Mouse (Mus musculus): Measurements from ENCODE around the gene Rhbdl2. TPM values are rescaled to one million over a fixed set of nuclear protein-coding genes. Genes with fewer than 3 reads are reported as not detected.

Gene Rhbdl2
- 3.3 and 6.2 TPM in 2 replicates for polyA plus RNA-seq (2012; rRNA removed)

DNA sequence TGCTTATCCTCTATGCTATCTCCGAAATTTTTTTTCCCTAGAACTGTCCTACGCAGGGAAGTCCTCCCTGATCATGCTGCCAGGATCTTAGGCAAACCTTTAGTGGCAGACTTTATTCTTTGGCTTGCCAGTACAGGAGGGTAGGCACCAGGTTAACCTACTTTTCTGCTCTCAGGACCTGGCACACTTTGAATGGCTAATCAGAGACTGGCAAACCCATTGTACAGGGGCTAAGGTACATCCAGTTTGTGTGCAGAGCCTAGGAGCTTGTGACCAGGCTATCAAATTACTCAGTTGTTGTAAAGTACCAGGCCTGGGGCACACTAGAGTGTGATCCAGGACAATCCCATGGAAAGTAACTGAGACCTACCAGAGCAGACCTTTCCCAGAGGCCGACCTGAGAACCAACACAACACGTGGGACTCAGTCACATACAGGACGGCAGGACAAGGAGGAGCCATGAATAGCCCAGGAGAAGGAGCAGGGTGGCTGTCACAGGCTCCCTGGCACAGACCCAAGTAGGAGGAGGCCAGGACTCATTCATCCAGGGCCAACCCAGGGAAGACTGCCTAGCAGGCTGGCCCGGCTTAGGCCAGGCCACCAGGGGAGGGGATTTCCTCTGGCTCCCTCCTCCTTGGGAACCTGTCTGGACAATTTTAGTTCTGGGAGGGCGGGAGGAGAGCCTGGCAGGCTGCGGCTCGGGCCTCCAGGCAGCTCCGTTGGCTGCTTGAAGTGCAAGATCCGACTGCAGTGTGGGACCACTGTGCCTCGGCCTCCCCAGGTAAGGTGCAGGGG is at the start of gene Rhbdl2:
Gene Rhbdl2 (plus strand): TSS at position 684 of the 795 bp plus-strand sequence.
- 21% methylated on average over 12 of the region's 12 CpGs for WGBS
- Histone ChIP-seq H3K4me1 (ENCODE audit: control insufficient read depth, insufficient read depth, insufficient read length, low read length) (peaks cover 7% of the 10 kb centered on the region), H3K4me3 (ENCODE audit: low read depth, low read length) (peak within 1 kb of the TSS; percentile 61), H3K36me3 (ENCODE audit: control insufficient read depth, insufficient read depth, low read length) (no peaks in the 10 kb centered on the region), H3K27me3 (ENCODE audit: control insufficient read depth, insufficient read depth, low read length) (no peaks in the 10 kb centered on the region), H3K27ac (ENCODE audit: insufficient read depth, low read depth, low read length) (peak within 1 kb of the TSS; percentile 62)
- TF ChIP-seq POLR2A (IDR thresholded peaks at IDR 0.05; ENCODE audit: low read depth, low read length) (0 out of 2 replicates have a peak, but pooled peaks have one; percentile 23), CTCF (IDR thresholded peaks at IDR 0.05; ENCODE audit: extremely low read depth, insufficient read length, insufficient replicate concordance, low read depth, low read length) (no peak)

DNA sequence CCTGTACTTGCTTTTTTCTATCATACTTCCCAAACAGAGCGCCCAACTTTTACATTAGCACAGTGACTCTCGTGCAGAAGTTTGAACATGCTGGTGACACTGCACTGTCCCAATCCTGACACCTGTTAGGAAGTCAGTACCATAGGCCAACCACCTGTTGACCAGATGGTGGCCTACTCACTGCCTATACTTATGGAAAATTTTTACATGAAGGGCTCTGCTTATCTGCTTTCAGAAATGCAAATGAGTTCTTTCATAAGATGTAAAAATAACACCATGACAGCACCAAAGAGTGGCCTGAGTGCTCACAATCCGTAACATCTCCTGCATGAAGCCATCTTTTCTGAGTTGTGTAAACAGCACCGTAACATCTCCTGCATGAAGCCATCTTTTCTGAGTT is 49.0 kb upstream of the Rhbdl2 start:
- Histone ChIP-seq H3K27me3 (ENCODE audit: control insufficient read depth, insufficient read depth, low read length) (no peaks in the 10 kb centered on the region; the same call in 1 of the 2 replicates), H3K4me3 (ENCODE audit: low read depth, low read length) (no peak overlapping the region), H3K27ac (ENCODE audit: insufficient read depth, low read depth, low read length) (no peak overlapping the region), H3K4me1 (ENCODE audit: control insufficient read depth, insufficient read depth, insufficient read length, low read length) (no peaks in the 10 kb centered on the region; the same call in 1 of the 2 replicates), H3K36me3 (ENCODE audit: control insufficient read depth, insufficient read depth, low read length) (peaks cover 61% of the 10 kb centered on the region)
- TF ChIP-seq POLR2A (IDR thresholded peaks at IDR 0.05; ENCODE audit: low read depth, low read length) = no peak
- TF ChIP-seq CTCF (IDR thresholded peaks at IDR 0.05; ENCODE audit: extremely low read depth, insufficient read length, insufficient replicate concordance, low read depth, low read length) = no peak
- WGBS = 92% methylated on average over 4 of the region's 4 CpGs

DNA sequence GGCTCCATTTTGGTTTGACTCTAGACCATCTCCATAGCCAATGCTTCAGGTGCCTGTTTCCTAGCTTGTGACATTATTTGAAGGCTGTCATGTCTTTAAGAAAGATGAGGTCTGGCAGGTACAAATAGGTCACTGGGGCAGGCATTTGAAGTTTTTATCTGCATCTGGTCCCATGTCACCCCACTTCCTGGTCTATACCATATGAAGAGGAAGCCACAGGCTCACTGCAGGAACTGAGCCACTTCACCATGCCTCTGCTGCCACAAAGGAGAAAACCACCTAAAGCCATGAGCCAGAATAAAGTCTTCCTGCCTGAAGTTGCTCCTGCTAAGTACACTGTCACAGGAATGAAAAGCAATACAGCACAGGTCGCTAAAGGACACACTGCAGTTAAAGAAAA is 44.8 kb upstream of the Rhbdl2 start:
- WGBS = 73% methylated on average over 1 of the region's 1 CpGs
- Histone ChIP-seq H3K4me3 (ENCODE audit: low read depth, low read length) (no peak overlapping the region), H3K36me3 (ENCODE audit: control insufficient read depth, insufficient read depth, low read length) (peaks cover 43% of the 10 kb centered on the region), H3K4me1 (ENCODE audit: control insufficient read depth, insufficient read depth, insufficient read length, low read length) (no peaks in the 10 kb centered on the region; the same call in 1 of the 2 replicates), H3K27ac (ENCODE audit: insufficient read depth, low read depth, low read length) (no peak overlapping the region), H3K27me3 (ENCODE audit: control insufficient read depth, insufficient read depth, low read length) (no peaks in the 10 kb centered on the region; the same call in 1 of the 2 replicates)
- TF ChIP-seq CTCF (IDR thresholded peaks at IDR 0.05; ENCODE audit: extremely low read depth, insufficient read length, insufficient replicate concordance, low read depth, low read length) (no peak), POLR2A (IDR thresholded peaks at IDR 0.05; ENCODE audit: low read depth, low read length) (no peak)

DNA sequence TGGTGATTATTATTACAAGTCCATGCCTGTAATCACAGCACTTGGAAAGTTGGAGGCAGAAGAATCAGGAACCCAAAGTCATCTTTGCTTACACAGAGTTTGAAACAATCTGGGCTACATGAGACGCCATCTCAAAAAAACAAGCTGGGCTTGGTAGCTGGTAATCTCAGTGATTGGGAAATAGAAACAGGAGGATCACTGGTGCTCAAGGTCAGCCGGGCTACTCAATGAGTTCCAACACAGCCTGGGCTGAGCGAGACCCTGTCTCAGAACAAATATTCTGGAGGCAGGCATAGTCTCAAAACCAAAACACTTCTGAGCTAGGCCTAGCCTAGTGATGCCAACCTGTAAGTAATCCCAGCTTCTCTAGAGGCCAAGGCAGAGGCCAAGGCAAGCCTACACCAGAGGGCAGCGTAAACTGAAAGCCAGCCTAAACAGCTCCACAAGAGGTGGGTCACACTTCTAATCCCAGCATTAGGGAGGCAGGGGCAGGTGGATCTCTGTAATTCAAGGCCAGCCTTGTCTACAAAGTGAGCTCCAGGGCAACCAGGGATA is 42.4 kb upstream of the Rhbdl2 start:
- Histone ChIP-seq H3K36me3 (ENCODE audit: control insufficient read depth, insufficient read depth, low read length) (peaks cover 23% of the 10 kb centered on the region), H3K4me1 (ENCODE audit: control insufficient read depth, insufficient read depth, insufficient read length, low read length) (no peaks in the 10 kb centered on the region; the same call in 1 of the 2 replicates), H3K27me3 (ENCODE audit: control insufficient read depth, insufficient read depth, low read length) (no peaks in the 10 kb centered on the region), H3K27ac (ENCODE audit: insufficient read depth, low read depth, low read length) (no peak overlapping the region), H3K4me3 (ENCODE audit: low read depth, low read length) (no peak overlapping the region)
- WGBS = 95% methylated on average over 4 of the region's 4 CpGs
- no peak for TF ChIP-seq CTCF (IDR thresholded peaks at IDR 0.05; ENCODE audit: extremely low read depth, insufficient read length, insufficient replicate concordance, low read depth, low read length)
- TF ChIP-seq POLR2A (IDR thresholded peaks at IDR 0.05; ENCODE audit: low read depth, low read length) = no peak

DNA sequence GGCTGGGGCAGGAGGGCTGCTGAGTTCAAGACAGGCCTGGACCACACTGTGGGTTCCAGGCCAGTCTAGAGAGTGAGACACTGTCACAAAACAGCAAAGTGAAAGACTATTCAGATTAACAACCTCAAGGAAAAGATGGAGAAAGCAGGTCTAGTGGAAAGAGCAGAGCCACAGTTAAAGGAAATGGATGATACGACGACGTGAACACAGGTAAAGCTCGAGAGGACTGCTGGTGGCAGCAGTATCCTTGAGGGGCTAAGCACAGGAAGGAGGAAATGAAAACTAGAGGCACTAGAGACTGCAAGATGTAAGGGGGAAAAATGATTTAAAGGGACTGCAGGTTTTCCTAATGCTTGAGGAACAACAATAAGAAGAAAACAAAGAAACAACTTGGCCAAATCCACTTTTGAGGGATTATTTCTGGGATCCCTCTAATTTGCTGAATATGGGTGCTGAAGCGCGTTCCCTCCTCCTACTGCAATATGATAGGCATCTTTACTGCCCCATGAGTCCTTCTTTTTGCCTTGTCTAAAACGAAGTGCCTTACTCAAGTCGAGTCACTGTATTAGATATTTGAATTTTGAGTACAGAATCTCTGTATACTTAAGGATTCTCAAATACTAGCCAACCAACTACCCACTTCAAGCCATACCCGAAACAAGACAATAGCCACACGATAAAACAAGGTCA is 38.8 kb upstream of the Rhbdl2 start:
- peak overlapping the region; percentile 17 for H3K27ac ChIP-seq (ENCODE audit: insufficient read depth, low read depth, low read length)
- H3K36me3 ChIP-seq (ENCODE audit: control insufficient read depth, insufficient read depth, low read length) = no peaks in the 10 kb centered on the region; the same call in none of the 2 replicates
- H3K27me3 ChIP-seq (ENCODE audit: control insufficient read depth, insufficient read depth, low read length) = no peaks in the 10 kb centered on the region
- H3K4me3 ChIP-seq (ENCODE audit: low read depth, low read length) = peak overlapping the region; percentile 84
- no peak for TF ChIP-seq POLR2A (IDR thresholded peaks at IDR 0.05; ENCODE audit: low read depth, low read length)
- 2% methylated on average over 10 of the region's 10 CpGs for WGBS
- H3K4me1 ChIP-seq (ENCODE audit: control insufficient read depth, insufficient read depth, insufficient read length, low read length) = peaks cover 2% of the 10 kb centered on the region; the same call in 1 of the 2 replicates

DNA sequence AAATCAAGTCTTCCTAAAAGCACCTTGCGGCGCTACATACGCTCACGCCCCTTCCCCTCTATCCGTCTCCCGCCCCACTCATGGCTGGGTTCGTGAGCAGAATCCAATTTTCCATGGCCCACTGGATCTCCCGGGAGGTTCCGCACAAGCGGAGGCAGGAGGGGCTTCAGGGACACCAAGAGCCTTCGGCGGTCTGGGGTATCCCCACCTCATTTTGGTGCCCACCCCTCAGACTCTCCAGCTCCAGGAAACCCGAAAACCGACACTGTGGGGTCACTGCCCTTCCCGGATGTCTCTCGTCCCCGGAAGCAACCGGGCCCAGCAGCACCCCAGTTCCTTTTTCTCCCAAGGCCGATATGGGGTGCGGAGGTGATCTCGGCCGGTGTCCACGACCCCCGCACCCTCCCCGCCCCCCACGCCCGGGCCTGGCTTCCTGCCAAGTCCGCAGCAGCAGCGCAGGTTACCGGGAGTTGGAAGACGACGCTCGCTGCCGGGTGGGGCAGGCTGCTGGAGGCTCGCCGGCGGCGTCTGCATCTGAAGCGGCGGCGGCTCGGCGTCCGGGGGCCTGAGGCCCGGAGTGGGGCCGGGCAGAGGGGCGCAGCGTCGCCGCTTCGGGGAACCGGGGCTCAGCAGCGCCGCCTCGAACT is 38.1 kb upstream of the Rhbdl2 start:
- no peaks in the 10 kb centered on the region for H3K27me3 ChIP-seq (ENCODE audit: control insufficient read depth, insufficient read depth, low read length)
- WGBS = under 1% methylated on average over 54 of the region's 55 CpGs
- H3K27ac ChIP-seq (ENCODE audit: insufficient read depth, low read depth, low read length) = peak overlapping the region; percentile 77
- TF ChIP-seq POLR2A (IDR thresholded peaks at IDR 0.05; ENCODE audit: low read depth, low read length) = no peak
- no peak for TF ChIP-seq CTCF (IDR thresholded peaks at IDR 0.05; ENCODE audit: extremely low read depth, insufficient read length, insufficient replicate concordance, low read depth, low read length)
- H3K36me3 ChIP-seq (ENCODE audit: control insufficient read depth, insufficient read depth, low read length) = no peaks in the 10 kb centered on the region; the same call in none of the 2 replicates
- H3K4me3 ChIP-seq (ENCODE audit: low read depth, low read length) = peak overlapping the region; percentile 84
- H3K4me1 ChIP-seq (ENCODE audit: control insufficient read depth, insufficient read depth, insufficient read length, low read length) = peaks cover 2% of the 10 kb centered on the region; the same call in 1 of the 2 replicates

Data from small intestine, adult 2 months (tissue).